Mouse (Mus musculus): ENCODE data around the gene March1.

DNA sequence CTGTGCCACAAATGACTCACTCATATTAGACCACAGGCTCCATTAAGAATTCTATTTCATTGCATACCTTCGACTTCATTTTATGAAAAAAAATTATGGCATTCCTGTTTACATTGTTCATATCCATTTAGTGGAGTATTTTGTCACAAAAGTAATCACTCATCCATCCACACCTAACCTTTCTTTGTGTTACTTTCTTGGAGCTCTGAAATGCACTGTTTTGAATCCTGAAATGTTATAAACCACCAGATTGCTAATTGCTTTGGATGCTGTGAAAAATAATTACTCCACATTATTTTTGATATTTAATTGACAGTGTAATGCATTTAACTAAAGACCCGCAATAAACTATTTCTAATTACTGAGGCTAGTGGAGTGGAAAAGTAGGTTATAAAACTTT is 501.6 kb downstream of the March1 start:
- TF ChIP-seq CTCF (IDR thresholded peaks at IDR 0.05; ENCODE audit: borderline replicate concordance, insufficient read depth, low read depth, low read length) (no peak), POLR2A (IDR thresholded peaks at IDR 0.05; ENCODE audit: borderline replicate concordance, insufficient read depth, low read length) (no peak)

Measured in cerebellum, adult 2 months (tissue).